Mouse (Mus musculus) testis, adult 2 months (tissue): Measurements from ENCODE around the gene Gm10203. TPM values are rescaled to one million over a fixed set of nuclear protein-coding genes. Genes with fewer than 3 reads are reported as not detected.
"Not testable (repeated sequence)": the region's sequence is repeated elsewhere in the genome, so short reads cannot be mapped to it uniquely, and the experiment has no call there.

ENCODE experiments used
- H3K27ac ChIP-seq: fragments of 200-500 bp; 2 replicates; pipeline ENCODE4 v1.5.1; 2012; ENCODE audit warnings: low read depth, low read length; ENCODE audit not compliant: control insufficient read depth, insufficient read depth
- H3K27me3 ChIP-seq: fragments of 200-500 bp; 2 replicates; pipeline ENCODE4 v1.6.1; 2012; ENCODE audit warnings: mild to moderate bottlenecking, low read length, moderate library complexity; ENCODE audit not compliant: control insufficient read depth, insufficient read depth
- H3K36me3 ChIP-seq: fragments of 200-500 bp; 2 replicates; pipeline ENCODE4 v1.6.1; 2012; ENCODE audit warnings: mild to moderate bottlenecking, low read length; ENCODE audit not compliant: control insufficient read depth, insufficient read depth
- H3K4me1 ChIP-seq: fragments of 200-500 bp; 2 replicates; pipeline ENCODE4 v1.6.1; 2012; ENCODE audit warnings: low read length; ENCODE audit not compliant: control insufficient read depth, insufficient read depth
- H3K4me3 ChIP-seq: fragments of 200-500 bp; 2 replicates; pipeline ENCODE4 v1.5.1; 2012; ENCODE audit warnings: low read depth, mild to moderate bottlenecking, low read length, moderate library complexity, mixed read lengths; ENCODE audit not compliant: control insufficient read depth
- CTCF ChIP-seq: fragments of 200-500 bp; IDR thresholded peaks from 2 replicates; pipeline ENCODE4 v1.5.1; 2012; ENCODE audit warnings: low read depth, mild to moderate bottlenecking, inconsistent platforms, low read length, moderate library complexity; ENCODE audit not compliant: control insufficient read depth, insufficient read depth, insufficient replicate concordance
- POLR2A ChIP-seq: fragments of 200-500 bp; IDR thresholded peaks from 2 replicates; pipeline ENCODE4 v1.6.1; 2012; ENCODE audit warnings: low read depth, mild to moderate bottlenecking, inconsistent platforms, low read length, moderate library complexity; ENCODE audit not compliant: control insufficient read depth
- polyA plus RNA-seq: library from polyadenylated mRNA; depleted of rRNA; stranded (reverse); fragments of >200 nt; gene quantifications from 2 replicates; pipeline ENCODE4 v1.2.3, GENCODE M21; 2012; rRNA removed

Gm10203 gene
- not detected in 2 replicates for polyA plus RNA-seq

DNA sequence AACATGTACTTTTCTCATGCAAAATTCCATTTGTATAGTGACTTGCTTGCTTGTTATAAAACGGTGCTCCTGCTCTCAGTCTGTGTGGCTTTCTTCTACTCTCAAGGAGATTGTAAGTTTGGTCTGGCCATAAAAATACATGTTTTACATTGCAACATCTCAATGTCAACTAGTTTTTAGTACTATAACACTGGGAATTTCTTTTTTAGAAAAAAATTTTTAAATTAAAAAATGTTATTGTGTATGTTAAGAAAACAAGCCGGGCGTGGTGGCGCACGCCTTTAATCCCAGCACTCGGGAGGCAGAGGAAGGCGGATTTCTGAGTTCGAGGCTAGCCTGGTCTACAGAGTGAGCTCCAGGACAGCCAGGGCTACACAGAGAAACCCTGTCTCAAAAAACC, at the start of gene Gm10203:
Gm10203 (plus strand) TSS at position 301 of the 400 bp plus-strand sequence.
- not testable (repeated sequence) for H3K4me3 ChIP-seq, H3K27me3 ChIP-seq, H3K36me3 ChIP-seq, H3K4me1 ChIP-seq, H3K27ac ChIP-seq

GRCm38 (mm10) chr6:149092406-149092805, 37.6 kb upstream of the Gm10203 start:
- Histone ChIP-seq H3K27me3 (no peaks in the 10 kb centered on the region), H3K4me3 (no peak overlapping the region), H3K4me1 (no peaks in the 10 kb centered on the region), H3K36me3 (no peaks in the 10 kb centered on the region), H3K27ac (no peak overlapping the region)
- TF ChIP-seq POLR2A (no peak), CTCF (no peak)

DNA sequence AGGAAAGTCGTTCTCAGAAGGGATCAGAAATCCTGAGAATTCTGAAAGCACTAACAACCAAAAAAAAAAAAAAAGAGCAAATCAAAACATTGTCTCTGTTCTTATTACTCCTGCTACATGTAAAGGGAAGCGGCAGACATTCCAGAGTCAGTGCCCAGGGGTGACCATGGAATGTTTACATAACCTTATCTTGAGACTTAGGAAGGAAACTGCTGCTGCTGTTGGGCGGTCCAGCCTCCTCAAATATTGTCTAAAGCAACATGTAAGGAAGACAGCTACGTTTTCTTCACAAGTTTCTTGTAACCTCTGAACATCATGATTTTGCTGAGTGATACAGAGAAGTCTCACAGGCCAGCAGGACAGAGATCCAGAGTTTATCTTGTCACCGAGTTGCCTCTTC, 36.5 kb upstream of the Gm10203 start:
- Histone ChIP-seq H3K27ac (no peak overlapping the region), H3K36me3 (no peaks in the 10 kb centered on the region), H3K4me1 (no peaks in the 10 kb centered on the region), H3K4me3 (no peak overlapping the region), H3K27me3 (no peaks in the 10 kb centered on the region)
- no peak for TF ChIP-seq CTCF
- TF ChIP-seq POLR2A, result no peak

GRCm38 (mm10) chr6:149094555-149094954, 35.4 kb upstream of the Gm10203 start:
- Histone ChIP-seq H3K36me3 (no peaks in the 10 kb centered on the region), H3K27me3 (no peaks in the 10 kb centered on the region), H3K4me1 (no peaks in the 10 kb centered on the region), H3K27ac (no peak overlapping the region), H3K4me3 (no peak overlapping the region)
- no peak for TF ChIP-seq CTCF
- no peak for TF ChIP-seq POLR2A

DNA sequence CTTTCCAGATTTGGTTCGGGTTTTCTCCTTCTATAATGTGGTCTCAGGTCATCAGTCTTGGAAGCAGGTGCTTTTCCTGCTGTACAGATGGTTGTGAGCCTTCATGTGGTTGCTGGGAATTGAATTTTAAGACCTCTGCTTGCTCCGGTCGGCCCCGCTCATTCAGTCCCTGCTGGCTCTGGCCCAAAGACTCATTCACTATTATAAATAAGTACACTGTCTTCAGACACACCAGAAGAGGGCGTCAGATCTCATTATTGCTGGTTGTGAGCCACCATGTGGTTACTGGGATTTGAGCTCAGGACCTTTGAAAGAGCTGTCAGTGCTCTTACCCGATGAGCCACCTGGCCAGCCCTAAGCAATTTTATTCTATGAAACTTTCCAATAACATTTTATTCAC, 34.6 kb upstream of the Gm10203 start:
- H3K27me3 ChIP-seq, result no peaks in the 10 kb centered on the region
- TF ChIP-seq POLR2A (no peak), CTCF (no peak)
- H3K36me3 ChIP-seq, result no peaks in the 10 kb centered on the region
- no peaks in the 10 kb centered on the region; the same call in 1 of the 2 replicates for H3K4me1 ChIP-seq
- no peak overlapping the region for H3K27ac ChIP-seq
- no peak overlapping the region for H3K4me3 ChIP-seq

DNA sequence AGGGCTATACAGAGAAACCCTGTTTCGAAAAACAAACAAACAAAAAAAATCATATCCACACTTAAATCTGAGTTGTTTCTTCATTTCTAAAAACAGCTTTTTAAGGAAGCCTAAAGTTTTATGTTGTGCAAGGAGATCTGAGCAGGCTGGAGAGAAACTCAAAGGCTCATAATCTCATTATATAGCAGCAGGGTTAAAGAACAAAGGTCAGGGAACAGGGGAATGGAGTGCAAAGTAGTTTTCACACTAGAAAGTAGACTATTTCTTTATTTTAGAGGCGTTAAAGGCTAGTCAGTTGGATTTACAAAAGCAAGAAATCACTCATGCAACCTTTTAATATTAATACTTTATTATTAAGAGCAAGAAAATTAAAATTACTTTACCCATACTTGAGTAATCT, 33.7 kb upstream of the Gm10203 start:
- Histone ChIP-seq H3K4me3 (no peak overlapping the region), H3K27ac (no peak overlapping the region), H3K4me1 (no peaks in the 10 kb centered on the region; the same call in 1 of the 2 replicates), H3K36me3 (no peaks in the 10 kb centered on the region), H3K27me3 (no peaks in the 10 kb centered on the region)
- no peak for TF ChIP-seq POLR2A
- TF ChIP-seq CTCF, result no peak

- TF ChIP-seq CTCF, result no peak
- Histone ChIP-seq H3K4me3 (no peak overlapping the region), H3K27ac (no peak overlapping the region)
These were observed 32.7 kb upstream of the Gm10203 start for GRCm38 (mm10) chr6:149097276-149097675.

GRCm38 (mm10) chr6:149098993-149099392, 31.0 kb upstream of the Gm10203 start:
- Histone ChIP-seq H3K27ac (no peak overlapping the region), H3K4me1 (no peaks in the 10 kb centered on the region; the same call in 1 of the 2 replicates), H3K4me3 (no peak overlapping the region), H3K27me3 (no peaks in the 10 kb centered on the region), H3K36me3 (no peaks in the 10 kb centered on the region)
- no peak for TF ChIP-seq CTCF

More at GRCm38 (mm10) chr6:149097276-149097675, 32.7 kb upstream of the Gm10203 start:
- Histone ChIP-seq H3K36me3 (no peaks in the 10 kb centered on the region), H3K4me1 (no peaks in the 10 kb centered on the region; the same call in 1 of the 2 replicates), H3K27me3 (no peaks in the 10 kb centered on the region)
